Mouse (Mus musculus) liver, embryonic 13.5 days (tissue): ENCODE data around the gene Notch1. TPM values are rescaled to one million over a fixed set of nuclear protein-coding genes. Genes with fewer than 3 reads are reported as not detected.

Experiments
- ATAC-seq: fragments of 200-750 bp; cut with Nextera tagmentation; 2 replicates; pipeline ENCODE4 v1.8.0; 2017; ENCODE audit warnings: low read depth, mild to moderate bottlenecking, moderate number of reproducible peaks, moderate library complexity
- DNase-seq: peaks from one replicate; pipeline ENCODE4 v3.0.0; 2022
- H3K27ac ChIP-seq: fragments of 300-500 bp; sonication (generic); 2 replicates; pipeline ENCODE4 v1.5.1; 2015; ENCODE audit warnings: moderate library complexity, mild to moderate bottlenecking, inconsistent platforms
- H3K27me3 ChIP-seq: fragments of 300-500 bp; sonication (generic); 2 replicates; pipeline ENCODE4 v1.6.1; 2015; ENCODE audit warnings: mild to moderate bottlenecking, inconsistent platforms
- H3K36me3 ChIP-seq: fragments of 300-500 bp; sonication (generic); 2 replicates; pipeline ENCODE4 v1.6.1; 2015; ENCODE audit warnings: mild to moderate bottlenecking, inconsistent platforms
- H3K4me1 ChIP-seq: fragments of 300-500 bp; sonication (generic); replicated peaks from 2 replicates; pipeline ENCODE4 v1.6.1; 2015; ENCODE audit warnings: inconsistent platforms
- H3K4me2 ChIP-seq: fragments of 300-500 bp; sonication (generic); 2 replicates; pipeline ENCODE4 v1.6.1; 2015; ENCODE audit warnings: inconsistent platforms, mild to moderate bottlenecking, moderate library complexity
- H3K4me3 ChIP-seq: fragments of 300-500 bp; sonication (generic); replicated peaks from 2 replicates; pipeline ENCODE4 v1.5.1; 2015; ENCODE audit warnings: mild to moderate bottlenecking, inconsistent platforms
- H3K9ac ChIP-seq: fragments of 300-500 bp; sonication (generic); 2 replicates; pipeline ENCODE4 v1.6.1; 2015; ENCODE audit warnings: mild to moderate bottlenecking, inconsistent platforms
- H3K9me3 ChIP-seq: fragments of 300-500 bp; sonication (generic); replicated peaks from 2 replicates; pipeline ENCODE4 v1.6.1; 2016; ENCODE audit warnings: inconsistent platforms
- WGBS: fragments of 180-500 bp; shearing (Covaris S2); methylation state at CpG from one replicate; pipeline ENCODE4 v1.1.7; 2015; ENCODE audit not compliant: insufficient replicate concordance; 5-methylcytosine and 5-hydroxymethylcytosine counted together
- polyA plus RNA-seq: library from polyadenylated mRNA; unstranded; fragments of >200 nt; fragmentation: Nextera tagmentation; extraction: Ambion mirVana; gene quantifications from 2 replicates; pipeline ENCODE4 v1.2.1, GENCODE M21; 2015

Gene Notch1
- polyA plus RNA-seq, 1 experiment from 2014 or later, result 1.5 TPM

- no peak for ATAC-seq
- no peaks in the 10 kb centered on the region for H3K9me3 ChIP-seq
- H3K4me1 ChIP-seq, result peaks cover 88% of the 10 kb centered on the region
- no peaks in the 10 kb centered on the region for H3K36me3 ChIP-seq
- no peaks in the 10 kb centered on the region for H3K27me3 ChIP-seq
- H3K4me3 ChIP-seq, result no peak overlapping the region
- no peak overlapping the region for H3K4me2 ChIP-seq
- DNase-seq, result no peak
- WGBS, result 61% methylated on average over 3 of the region's 3 CpGs
- no peak overlapping the region for H3K27ac ChIP-seq
- no peak overlapping the region for H3K9ac ChIP-seq
These were observed 29.6 kb downstream of the Notch1 start for GRCm38 (mm10) chr2:26486835-26487321.

GRCm38 (mm10) chr2:26486264-26486810 lies 30.1 kb downstream of the Notch1 start:
- 45% methylated on average over 5 of the region's 5 CpGs for WGBS

GRCm38 (mm10) chr2:26485710-26486109 lies 30.8 kb downstream of the Notch1 start:
- no peak overlapping the region for H3K27ac ChIP-seq
- ATAC-seq, result no peak

More at GRCm38 (mm10) chr2:26486264-26486810, 30.1 kb downstream of the Notch1 start:
- DNase-seq, result no peak
- H3K4me1 ChIP-seq, result peaks cover 90% of the 10 kb centered on the region
- H3K27ac ChIP-seq, result no peak overlapping the region
- no peak overlapping the region for H3K9ac ChIP-seq
- H3K4me3 ChIP-seq, result no peak overlapping the region
- no peak for ATAC-seq
- H3K9me3 ChIP-seq, result no peaks in the 10 kb centered on the region
- H3K4me2 ChIP-seq, result no peak overlapping the region
- H3K36me3 ChIP-seq, result 0 out of 2 replicates have a peak, but pooled peaks cover 2% of the 10 kb centered on the region
- H3K27me3 ChIP-seq, result no peaks in the 10 kb centered on the region

GRCm38 (mm10) chr2:26485278-26485677 lies 31.2 kb downstream of the Notch1 start:
- Histone ChIP-seq H3K4me2 (no peak overlapping the region), H3K27me3 (no peaks in the 10 kb centered on the region), H3K9me3 (no peaks in the 10 kb centered on the region), H3K36me3 (0 out of 2 replicates have a peak, but pooled peaks cover 8% of the 10 kb centered on the region), H3K9ac (no peak overlapping the region), H3K4me3 (no peak overlapping the region), H3K27ac (no peak overlapping the region), H3K4me1 (peaks cover 87% of the 10 kb centered on the region)
- ATAC-seq, result no peak
- no peak for DNase-seq
- WGBS, result 66% methylated on average over 9 of the region's 9 CpGs

More at GRCm38 (mm10) chr2:26485710-26486109, 30.8 kb downstream of the Notch1 start:
- no peak for DNase-seq
- no peak overlapping the region for H3K4me3 ChIP-seq
- peaks cover 89% of the 10 kb centered on the region for H3K4me1 ChIP-seq
- H3K9me3 ChIP-seq, result no peaks in the 10 kb centered on the region
- H3K36me3 ChIP-seq, result 0 out of 2 replicates have a peak, but pooled peaks cover 8% of the 10 kb centered on the region
- no peak overlapping the region for H3K4me2 ChIP-seq
- H3K9ac ChIP-seq, result no peak overlapping the region
- no peaks in the 10 kb centered on the region for H3K27me3 ChIP-seq
- 54% methylated on average over 7 of the region's 7 CpGs for WGBS

- no peak overlapping the region for H3K9ac ChIP-seq
These were observed 32.3 kb downstream of the Notch1 start for GRCm38 (mm10) chr2:26484169-26484568.

GRCm38 (mm10) chr2:26483230-26483869 lies 33.1 kb downstream of the Notch1 start:
- H3K27me3 ChIP-seq, result no peaks in the 10 kb centered on the region
- H3K36me3 ChIP-seq, result peaks cover 20% of the 10 kb centered on the region
- no peak overlapping the region for H3K4me3 ChIP-seq
- 0 out of 2 replicates have a peak overlapping the region, but pooled peaks have one; percentile 8 for H3K4me2 ChIP-seq
- ATAC-seq, result peak; percentile 37; the same call in 1 of the 2 replicates
- H3K4me1 ChIP-seq, result peaks cover 72% of the 10 kb centered on the region
- no peak overlapping the region for H3K9ac ChIP-seq
- DNase-seq, result no peak
- H3K27ac ChIP-seq, result peak overlapping the region; percentile 47
- WGBS, result 13% methylated on average over 13 of the region's 13 CpGs
- no peaks in the 10 kb centered on the region for H3K9me3 ChIP-seq

More at GRCm38 (mm10) chr2:26484169-26484568, 32.3 kb downstream of the Notch1 start:
- H3K9me3 ChIP-seq, result no peaks in the 10 kb centered on the region
- H3K4me1 ChIP-seq, result peaks cover 80% of the 10 kb centered on the region
- DNase-seq (no peak), ATAC-seq (no peak)
- H3K27me3 ChIP-seq, result no peaks in the 10 kb centered on the region
- H3K27ac ChIP-seq, result 0 out of 2 replicates have a peak overlapping the region, but pooled peaks have one; percentile 47
- WGBS, result 67% methylated on average over 10 of the region's 10 CpGs
- no peak overlapping the region for H3K4me2 ChIP-seq
- H3K4me3 ChIP-seq, result no peak overlapping the region
- peaks cover 15% of the 10 kb centered on the region for H3K36me3 ChIP-seq

GRCm38 (mm10) chr2:26482824-26483223 lies 33.6 kb downstream of the Notch1 start:
- WGBS, result 46% methylated on average over 3 of the region's 3 CpGs
- H3K27me3 ChIP-seq, result no peaks in the 10 kb centered on the region
- ATAC-seq, result 0 out of 2 replicates have a peak, but pooled peaks have one; percentile 6
- no peak overlapping the region for H3K4me3 ChIP-seq
- peaks cover 67% of the 10 kb centered on the region for H3K4me1 ChIP-seq
- H3K4me2 ChIP-seq, result no peak overlapping the region
- peaks cover 24% of the 10 kb centered on the region for H3K36me3 ChIP-seq
- no peaks in the 10 kb centered on the region for H3K9me3 ChIP-seq
- no peak overlapping the region for H3K9ac ChIP-seq
- H3K27ac ChIP-seq, result peak overlapping the region; percentile 47; the same call in 1 of the 2 replicates
- no peak for DNase-seq

GRCm38 (mm10) chr2:26481724-26482495 lies 34.6 kb downstream of the Notch1 start:
- Histone ChIP-seq H3K27ac (peak overlapping the region; percentile 36), H3K4me3 (no peak overlapping the region), H3K9ac (no peak overlapping the region), H3K9me3 (no peaks in the 10 kb centered on the region), H3K4me1 (peaks cover 58% of the 10 kb centered on the region), H3K27me3 (no peaks in the 10 kb centered on the region), H3K36me3 (peaks cover 33% of the 10 kb centered on the region), H3K4me2 (peak overlapping the region; percentile 15; the same call in 1 of the 2 replicates)
- ATAC-seq (peak; percentile 58), DNase-seq (no peak)
- 52% methylated on average over 10 of the region's 10 CpGs for WGBS

- Histone ChIP-seq H3K4me3 (no peak overlapping the region), H3K4me1 (peaks cover 48% of the 10 kb centered on the region), H3K9ac (no peak overlapping the region), H3K27me3 (no peaks in the 10 kb centered on the region), H3K9me3 (no peaks in the 10 kb centered on the region), H3K4me2 (no peak overlapping the region), H3K36me3 (peaks cover 41% of the 10 kb centered on the region), H3K27ac (no peak overlapping the region)
- DNase-seq (no peak), ATAC-seq (no peak)
- 77% methylated on average over 12 of the region's 12 CpGs for WGBS
These were observed 35.6 kb downstream of the Notch1 start for GRCm38 (mm10) chr2:26480911-26481310.

- H3K4me1 ChIP-seq, result peaks cover 33% of the 10 kb centered on the region
- H3K9me3 ChIP-seq, result no peaks in the 10 kb centered on the region
- peaks cover 46% of the 10 kb centered on the region for H3K36me3 ChIP-seq
- no peak overlapping the region for H3K27ac ChIP-seq
- DNase-seq (no peak), ATAC-seq (no peak)
- no peak overlapping the region for H3K4me2 ChIP-seq
- no peaks in the 10 kb centered on the region for H3K27me3 ChIP-seq
- WGBS, result 59% methylated on average over 2 of the region's 2 CpGs
- H3K9ac ChIP-seq, result no peak overlapping the region
- H3K4me3 ChIP-seq, result no peak overlapping the region
These were observed 37.7 kb downstream of the Notch1 start for GRCm38 (mm10) chr2:26478685-26479205.

- peaks cover 25% of the 10 kb centered on the region for H3K4me1 ChIP-seq
- H3K4me3 ChIP-seq, result no peak overlapping the region
- 77% methylated on average over 7 of the region's 7 CpGs for WGBS
- peaks cover 53% of the 10 kb centered on the region for H3K36me3 ChIP-seq
- ATAC-seq (no peak), DNase-seq (no peak)
- H3K9ac ChIP-seq, result no peak overlapping the region
- no peak overlapping the region for H3K27ac ChIP-seq
- H3K4me2 ChIP-seq, result no peak overlapping the region
- no peaks in the 10 kb centered on the region for H3K27me3 ChIP-seq
- H3K9me3 ChIP-seq, result no peaks in the 10 kb centered on the region
These were observed 38.6 kb downstream of the Notch1 start for GRCm38 (mm10) chr2:26477911-26478310.
